Mouse (Mus musculus) adrenal gland, adult 2 months (tissue): ENCODE results near the gene Flt3l. TPM values are rescaled to one million over a fixed set of nuclear protein-coding genes. Genes with fewer than 3 reads are reported as not detected.
"Not testable (repeated sequence)": the region's sequence is repeated elsewhere in the genome, so short reads cannot be mapped to it uniquely, and the experiment has no call there.

Experiments
- DNase-seq: peaks from one replicate; pipeline ENCODE4 v3.0.0; 2021
- polyA plus RNA-seq: library from polyadenylated mRNA; depleted of rRNA; stranded (reverse); fragments of >200 nt; gene quantifications from 2 replicates; pipeline ENCODE4 v1.2.3, GENCODE M21; 2012
- total RNA-seq, 2 experiments: library from RNA; stranded (reverse); gene quantifications; 2 replicates each; pipeline ENCODE4 v1.2.3; 2021

Flt3l gene
- total and polyA plus RNA-seq, 3 experiments, result 20.5 to 122 (median 25.3) TPM

DNA sequence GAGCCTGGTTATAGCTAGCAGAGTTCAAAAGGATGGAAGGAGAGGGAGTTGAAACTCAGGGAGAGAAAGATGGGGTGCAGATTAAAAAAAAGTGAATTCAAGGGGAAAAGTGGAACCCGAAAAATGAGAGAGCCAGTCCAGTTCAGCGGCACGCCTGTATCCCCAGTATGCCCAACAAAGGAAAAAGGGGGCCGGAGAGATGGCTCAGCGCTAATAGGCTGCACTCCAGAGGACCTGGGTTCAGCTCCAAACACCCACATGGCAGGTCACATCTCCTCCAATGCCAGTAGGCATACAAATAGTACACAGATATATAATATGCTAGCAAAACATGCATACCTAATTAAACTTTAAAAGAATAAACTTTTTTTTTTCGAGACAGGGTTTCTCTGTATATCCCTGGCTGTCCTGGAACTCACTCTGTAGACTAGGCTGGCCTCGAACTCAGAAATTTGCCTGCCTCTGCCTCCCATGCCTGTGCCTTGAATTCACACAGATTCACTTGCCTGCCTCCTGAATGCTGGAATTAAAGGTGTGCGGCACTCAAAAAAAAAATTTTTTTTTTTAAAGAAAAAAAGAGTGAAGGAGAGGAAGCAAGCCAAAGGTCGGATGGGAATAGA is 26.9 kb upstream of the Flt3l start:
- DNase-seq, result no peak

DNA sequence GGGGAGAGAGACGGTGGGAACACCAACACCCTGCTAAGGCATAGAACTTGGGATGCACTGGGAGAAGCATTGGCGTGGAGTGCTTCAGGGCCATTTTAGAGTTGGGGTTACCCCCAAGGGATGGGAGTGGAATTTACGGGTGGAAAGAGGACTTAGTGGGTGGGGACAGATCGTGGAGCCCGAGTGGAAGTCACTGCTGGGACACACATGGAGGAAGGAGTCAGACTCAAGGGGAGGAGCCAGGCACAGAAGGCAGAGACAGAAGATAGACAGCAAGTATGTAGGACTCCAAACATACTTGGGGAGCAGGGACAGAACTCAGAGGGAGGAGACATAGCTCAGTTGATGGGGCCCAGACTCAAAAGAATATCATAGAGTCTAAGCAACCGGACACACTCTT is 26.3 kb upstream of the Flt3l start:
- no peak for DNase-seq

DNA sequence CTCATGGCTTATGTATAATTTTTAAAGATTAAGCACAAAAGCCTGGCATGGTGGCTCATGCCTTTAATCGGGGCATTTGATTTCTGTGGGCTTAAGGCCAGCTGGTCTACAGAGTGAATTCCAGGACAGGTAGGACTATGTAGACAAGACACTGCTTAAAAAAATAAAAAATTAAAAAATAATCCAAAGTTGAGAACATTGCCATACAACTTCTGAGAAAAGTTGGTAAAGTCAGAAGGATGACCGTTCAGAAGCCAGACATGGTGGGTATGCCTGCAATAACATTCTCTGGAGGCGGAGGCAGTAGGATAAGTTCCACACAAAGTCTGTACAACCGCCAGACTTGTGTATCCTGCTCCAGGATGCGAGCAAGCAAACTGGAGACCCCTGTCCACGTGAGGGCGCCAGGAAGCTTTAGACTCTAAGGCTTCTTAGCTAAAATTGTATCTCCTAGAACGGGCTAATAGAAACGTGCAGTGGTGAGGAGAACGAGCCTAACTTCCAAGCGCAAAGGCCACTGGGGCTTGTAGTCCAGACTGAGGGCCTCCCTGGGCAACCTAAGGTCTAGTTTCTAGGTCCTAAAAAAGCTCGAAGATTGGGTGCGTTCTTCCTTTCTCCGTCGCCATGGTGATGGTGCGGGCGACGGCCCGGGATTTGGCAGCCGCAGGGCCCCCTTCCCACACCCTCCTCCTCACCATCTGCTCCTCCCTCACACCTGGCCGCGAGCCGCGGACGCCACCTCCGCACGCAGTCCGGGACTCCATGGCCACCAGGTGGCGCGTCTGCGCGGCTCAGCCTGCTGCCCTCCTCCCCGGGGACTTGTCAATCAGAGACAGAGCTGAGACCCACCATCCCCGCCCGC is 25.6 kb upstream of the Flt3l start:
- DNase-seq, result peak; percentile 90

DNA sequence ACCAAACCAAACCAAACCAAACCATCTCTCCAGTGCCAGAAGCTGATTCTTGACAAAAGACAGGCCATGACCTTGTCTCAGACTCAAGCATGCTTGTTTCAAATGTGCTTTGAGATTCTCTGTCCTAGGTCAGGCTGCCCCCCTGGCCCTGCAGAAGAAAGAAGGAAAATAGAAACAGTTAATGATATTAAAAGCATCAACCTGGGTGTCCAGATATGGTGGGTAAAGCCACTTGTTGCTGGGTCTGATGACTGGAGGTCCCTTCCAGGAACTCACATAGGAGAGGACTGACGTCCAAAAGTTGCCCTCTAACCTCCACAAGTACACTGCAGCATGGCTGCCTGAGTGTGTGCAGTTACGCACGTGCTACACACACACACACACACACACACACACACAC is 24.6 kb upstream of the Flt3l start:
- DNase-seq, result no peak

DNA sequence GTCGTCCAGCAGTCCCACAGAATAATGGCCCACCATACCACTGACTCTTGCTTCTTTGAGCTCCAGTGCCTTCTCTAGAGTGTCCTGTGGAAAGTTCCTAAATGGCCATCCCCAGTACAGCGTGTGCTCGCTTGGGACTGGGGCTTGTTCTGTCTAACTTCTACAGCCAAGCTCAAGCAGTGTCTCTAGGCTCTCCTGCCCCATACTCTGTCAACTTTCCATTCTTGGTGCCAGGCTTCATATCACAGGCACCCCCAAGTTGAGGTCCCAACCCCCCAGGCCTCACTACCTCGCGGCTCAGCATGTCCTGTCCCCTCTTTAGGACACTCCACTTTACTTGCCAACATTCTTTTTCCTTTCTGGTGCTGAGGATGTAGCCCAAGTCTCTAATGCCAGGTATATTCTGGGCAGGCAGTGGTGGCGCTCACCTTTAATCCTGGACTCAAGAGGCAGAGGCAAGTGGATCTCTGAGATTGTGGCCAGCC is 24.1 kb upstream of the Flt3l start:
- no peak for DNase-seq

DNA sequence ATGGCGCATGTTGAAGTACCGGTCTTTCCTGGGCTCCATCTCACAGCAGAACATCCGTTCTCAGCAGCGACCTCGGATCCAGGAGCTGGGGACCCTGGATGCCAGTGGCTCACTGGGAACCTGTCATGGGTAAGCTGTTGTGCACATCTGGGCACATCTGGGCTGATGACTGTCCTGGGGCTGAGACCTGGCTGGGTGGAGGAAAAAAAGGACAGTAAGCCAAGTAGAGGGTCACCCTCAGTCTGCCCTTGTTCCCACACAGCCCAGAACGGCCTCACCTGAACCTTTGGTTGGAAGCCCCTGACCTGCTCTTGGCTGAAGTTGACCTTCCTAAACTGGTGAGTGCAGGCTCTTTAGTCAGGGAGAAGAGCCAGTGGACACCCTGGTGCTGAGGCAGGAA is 22.8 kb upstream of the Flt3l start:
- DNase-seq, result no peak

DNA sequence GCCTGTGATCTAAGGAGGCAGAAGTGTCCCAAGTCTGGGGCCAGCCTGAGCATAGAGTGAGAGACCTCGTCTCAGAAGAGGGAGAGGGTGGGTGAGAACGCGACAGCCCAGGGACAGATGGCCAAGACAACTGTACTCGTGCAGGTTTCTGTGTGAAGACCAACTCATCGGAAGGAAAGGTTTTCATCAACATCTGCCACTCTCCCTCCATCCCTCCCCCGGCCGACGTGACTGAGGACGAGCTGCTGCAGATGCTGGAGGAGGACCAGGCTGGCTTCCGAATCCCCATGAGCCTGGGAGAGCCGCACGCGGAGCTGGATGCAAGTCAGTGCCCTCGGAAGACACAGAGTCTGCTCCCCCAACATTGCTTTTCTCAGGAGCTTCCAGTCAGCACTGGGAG is 21.2 kb upstream of the Flt3l start:
- no peak for DNase-seq

DNA sequence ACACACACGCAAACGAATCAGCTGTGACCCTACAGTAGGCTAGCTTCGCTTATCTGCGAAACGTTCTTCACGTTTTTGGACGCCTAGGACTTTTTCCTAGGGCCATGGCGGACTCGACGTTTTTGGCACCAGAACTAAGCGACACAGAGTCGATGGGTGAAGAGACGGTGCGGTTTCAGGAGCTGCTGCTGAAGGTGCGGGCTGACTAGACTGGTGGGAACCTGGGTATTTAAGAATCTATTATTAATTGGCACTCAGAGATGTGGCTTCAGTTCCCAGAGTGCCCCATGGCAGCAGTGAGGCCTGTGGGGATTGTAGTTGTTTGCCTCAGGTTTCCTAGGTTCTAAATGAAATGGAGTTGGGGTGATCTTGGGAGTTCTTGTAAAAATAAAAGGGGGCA is 20.0 kb upstream of the Flt3l start:
- no peak for DNase-seq

DNA sequence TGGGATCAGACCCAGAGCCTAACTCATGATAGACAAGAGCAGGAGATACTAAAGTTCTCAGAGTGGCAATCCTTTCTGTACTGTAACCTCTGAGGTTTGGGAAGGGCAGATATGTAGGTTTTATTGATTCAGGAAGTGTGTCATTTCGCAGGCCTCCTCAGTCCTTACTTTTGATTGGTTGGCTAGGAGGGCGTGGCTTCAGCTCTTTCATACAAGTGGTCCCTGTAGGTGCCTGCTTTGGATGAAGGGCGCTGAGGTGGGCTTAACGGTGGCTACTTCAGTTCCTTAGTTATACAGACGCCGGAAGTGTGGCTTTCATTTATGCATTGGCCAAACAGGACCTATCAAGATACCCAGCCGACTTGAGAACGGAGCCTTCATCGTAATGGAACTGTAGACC is 19.4 kb upstream of the Flt3l start:
- DNase-seq, result no peak

DNA sequence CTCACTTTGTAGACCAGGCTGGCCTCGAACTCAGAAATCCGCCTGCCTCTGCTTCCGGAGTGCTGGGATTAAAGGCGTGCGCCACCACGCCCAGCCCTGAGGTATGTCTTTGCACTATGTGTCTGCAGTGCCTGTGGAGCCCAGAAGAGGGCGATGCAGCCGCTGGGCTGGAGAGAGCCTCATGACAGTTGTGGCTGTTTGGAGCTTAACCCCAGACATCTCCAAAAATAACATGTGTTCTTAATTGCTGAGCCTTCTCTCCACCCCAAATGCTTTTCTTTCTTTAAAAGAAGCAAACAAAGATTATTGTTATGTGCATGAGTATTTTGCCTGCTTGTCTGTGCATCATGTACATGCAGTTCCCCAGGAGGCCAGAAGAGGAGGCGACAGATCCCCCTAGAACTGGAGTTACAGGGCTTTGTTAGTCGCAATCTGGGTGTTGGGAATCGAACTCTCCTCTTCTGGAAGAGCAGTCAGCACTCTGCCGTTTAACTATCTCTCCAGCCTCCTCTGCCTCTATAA is 18.8 kb upstream of the Flt3l start:
- DNase-seq, result peak; percentile 48

DNA sequence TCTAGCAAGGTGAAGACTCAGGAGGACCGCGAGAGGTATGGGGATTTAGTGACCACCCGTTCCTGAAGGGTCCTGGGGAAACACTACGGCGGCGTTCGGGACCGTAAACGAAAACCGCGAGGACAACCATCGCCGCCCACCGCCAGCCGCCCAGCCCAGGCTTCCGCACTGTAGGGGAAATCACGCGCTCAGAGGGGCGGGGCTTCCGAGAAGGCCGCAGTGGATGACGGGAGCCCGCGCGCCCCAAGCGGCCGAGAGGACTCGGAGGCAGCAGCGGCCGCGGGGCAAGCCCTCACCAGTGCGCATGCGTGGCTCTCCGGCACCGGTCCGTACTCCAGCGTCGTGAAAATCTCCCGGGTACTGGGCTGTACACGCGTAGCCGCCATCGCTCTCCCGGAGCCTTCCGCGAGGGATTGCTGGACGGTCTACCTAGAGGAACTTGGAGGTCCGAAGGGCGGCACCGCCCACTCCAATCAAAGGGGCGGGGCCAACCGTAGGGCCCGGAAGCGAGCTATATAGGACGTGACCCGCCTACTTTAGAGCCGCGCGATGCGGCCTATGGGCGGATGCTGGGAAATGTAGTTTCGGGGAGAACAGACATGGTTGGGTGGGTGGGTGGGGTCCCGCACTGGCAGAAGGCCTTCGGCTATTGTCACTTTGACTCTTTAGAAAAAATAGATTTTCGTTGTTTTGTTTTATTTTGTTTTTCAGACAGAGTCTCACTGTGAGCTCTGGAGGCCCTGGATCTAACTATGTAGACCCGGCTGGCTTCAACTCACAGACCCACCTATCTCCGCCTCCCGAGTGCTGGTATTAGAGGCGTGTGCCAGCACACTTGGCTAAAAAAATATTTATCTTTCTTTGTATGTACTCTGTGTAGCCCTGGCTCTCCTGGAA is 18.1 kb upstream of the Flt3l start, which contains the start of the genes Pih1d1 and Aldh16a1:
Pih1d1 (plus strand) TSS at position 208 of the 897 bp plus-strand sequence.
Aldh16a1 (minus strand) TSS at position 489 of the 897 bp plus-strand sequence.
- DNase-seq, result peak; percentile 97

DNA sequence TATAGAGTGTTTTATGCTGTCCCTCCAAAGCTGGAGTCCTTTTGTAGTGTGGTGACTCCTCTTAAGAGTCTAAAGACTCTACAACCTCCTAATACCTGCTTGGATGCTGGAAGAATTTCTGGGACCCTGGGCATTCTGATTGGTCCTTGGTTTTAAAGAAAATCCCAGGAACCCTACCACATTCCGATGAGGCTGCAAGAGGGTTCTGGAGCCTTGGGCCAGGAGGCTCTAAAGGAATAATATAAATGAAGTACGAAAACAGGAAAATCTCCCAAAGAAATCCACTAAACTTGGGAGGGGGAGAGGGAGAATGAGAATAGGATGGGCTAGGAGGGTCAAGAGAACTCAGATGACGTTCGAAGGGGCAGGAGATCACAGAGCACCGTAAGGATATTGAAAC is 17.4 kb upstream of the Flt3l start:
- DNase-seq, result no peak

DNA sequence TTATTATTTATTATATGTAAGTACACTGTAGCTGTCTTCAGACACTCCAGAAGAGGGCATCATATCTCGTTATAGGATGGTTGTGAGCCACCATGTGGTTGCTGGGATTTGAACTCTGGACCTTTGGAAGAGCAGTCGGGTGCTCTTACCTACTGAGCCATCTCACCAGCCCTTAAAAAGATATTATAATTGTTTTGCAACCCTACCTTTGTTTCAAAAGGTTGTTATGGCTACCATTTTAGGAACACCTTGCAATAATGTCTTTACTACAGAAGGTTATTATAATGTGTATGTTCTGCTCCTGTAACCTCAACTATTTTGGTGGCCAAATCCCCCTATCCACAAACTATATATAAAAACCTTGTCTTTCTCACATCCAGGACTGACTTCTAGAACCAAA is 16.8 kb upstream of the Flt3l start:
- DNase-seq, result not testable (repeated sequence)

DNA sequence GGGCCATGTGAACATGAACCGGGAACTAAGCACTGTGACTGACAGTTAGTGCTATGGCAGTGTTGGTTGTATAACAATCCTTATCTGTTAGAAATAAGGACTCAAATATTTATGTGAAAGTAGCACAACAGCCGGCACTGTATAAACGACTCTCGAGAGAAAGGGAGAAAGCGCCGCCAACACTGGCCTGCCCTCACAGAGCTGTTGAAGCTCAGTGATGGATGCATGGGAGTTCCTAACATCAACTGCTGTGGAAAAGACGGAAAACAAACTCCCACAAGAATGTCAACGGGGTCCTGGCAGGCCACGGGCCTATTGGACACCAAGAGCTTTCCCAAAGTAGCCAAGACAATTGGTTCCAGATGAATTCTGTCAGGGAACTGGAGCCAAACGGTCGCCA is 15.1 kb upstream of the Flt3l start:
- no peak for DNase-seq

DNA sequence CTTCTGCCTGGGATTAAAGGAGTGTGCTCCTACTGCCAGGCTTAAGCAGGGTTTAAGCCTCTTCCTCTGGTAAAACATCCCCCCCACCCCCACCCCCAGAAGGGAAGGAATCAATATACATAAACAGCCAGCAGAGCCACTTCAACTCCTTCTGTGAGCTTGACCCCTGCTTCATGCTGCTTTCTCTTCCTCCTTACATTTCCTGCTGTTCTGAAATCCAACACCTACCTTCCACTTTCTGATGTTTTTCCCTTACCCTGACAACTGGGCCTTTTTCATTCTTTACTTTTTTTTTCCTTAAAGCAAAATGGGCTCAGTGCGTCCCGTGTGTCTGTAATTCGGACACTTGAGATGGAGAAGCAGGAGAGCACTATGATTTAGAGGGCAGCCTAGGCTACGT is 14.1 kb upstream of the Flt3l start:
- DNase-seq, result no peak

DNA sequence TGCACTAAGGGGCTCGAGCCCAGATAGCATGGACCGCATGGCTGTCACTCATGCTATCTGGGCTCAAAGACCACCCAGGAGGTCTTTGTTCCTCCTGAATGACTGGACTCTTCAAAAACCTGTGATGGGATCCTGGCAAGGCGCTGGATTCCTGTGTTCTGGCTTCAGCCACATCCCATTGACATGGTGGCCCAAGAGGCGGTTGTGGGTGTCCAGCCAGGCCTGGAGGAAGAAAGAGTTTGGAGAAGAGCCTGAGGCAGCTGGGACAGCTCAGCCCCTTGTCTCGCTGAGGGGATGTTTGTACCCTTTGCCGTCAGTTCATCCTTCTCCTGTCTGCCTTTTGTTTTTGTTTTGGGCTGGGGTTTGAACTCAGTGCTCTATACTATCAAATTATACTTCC is 13.3 kb upstream of the Flt3l start:
- no peak for DNase-seq

DNA sequence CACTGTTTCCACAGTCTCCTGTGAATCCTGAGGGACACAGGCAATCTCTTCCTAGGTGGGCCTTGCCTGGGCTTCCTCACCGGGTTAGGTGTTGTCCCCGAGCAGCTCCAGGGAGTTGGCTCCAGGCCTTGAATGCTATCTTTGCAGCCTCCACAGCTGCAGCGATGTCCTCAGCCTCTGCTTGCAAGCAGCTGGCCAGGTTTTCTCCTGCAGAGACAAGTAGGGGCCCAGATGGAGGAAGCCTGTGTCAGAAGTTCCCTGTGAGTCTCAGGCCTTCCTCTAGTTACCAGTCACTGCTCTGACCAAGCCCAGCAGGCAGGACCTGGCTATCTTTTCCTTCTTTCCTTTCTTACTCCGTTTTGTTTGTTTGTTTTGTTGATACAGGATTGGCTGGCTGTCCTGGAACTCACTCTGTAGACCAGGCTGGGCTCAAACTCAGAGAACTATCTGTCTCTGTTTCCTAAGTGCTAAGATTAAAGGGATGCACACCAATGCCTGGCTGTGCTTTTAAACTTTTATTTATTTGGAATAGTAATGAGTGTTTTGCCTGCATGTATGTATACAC is 12.4 kb upstream of the Flt3l start:
- no peak for DNase-seq

DNA sequence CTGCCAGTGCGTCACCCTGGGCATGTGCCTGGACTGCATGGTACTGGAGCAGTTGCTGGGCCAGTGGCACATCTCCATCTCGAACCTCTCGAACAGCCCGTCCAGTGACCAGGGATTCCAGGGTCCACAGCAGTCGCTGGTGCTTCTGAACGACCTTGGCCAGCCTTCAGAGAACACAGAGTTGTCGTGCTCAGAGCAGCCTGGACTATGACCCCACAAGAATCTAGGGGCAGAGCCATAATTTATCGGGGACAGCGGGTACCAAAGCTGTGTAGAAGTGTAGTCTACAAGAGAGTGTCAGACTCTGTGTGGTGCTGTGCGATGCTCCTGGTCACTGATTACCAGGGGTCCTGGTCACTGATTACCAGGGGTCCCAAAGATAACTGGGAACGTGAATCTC is 11.7 kb upstream of the Flt3l start:
- no peak for DNase-seq

DNA sequence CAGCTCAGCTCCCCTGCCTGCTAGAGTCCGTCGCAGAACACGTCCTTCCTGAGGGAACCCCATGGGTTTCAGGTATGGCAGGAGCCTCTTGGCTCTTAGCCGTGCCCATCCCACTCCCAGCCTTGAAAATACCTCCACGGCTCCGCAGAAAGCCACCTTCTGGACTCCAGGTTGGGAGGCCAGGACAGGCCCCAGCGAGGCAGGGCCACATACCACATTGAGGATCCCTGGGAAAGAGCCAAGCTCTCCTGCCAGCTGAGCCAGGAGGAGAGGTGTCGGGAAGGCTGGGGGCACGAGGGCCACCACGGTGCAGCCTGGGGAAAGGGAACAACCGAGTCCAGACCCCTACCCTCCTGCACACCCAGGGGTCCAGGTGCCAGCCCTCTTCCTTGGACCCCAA is 11.0 kb upstream of the Flt3l start:
- no peak for DNase-seq

DNA sequence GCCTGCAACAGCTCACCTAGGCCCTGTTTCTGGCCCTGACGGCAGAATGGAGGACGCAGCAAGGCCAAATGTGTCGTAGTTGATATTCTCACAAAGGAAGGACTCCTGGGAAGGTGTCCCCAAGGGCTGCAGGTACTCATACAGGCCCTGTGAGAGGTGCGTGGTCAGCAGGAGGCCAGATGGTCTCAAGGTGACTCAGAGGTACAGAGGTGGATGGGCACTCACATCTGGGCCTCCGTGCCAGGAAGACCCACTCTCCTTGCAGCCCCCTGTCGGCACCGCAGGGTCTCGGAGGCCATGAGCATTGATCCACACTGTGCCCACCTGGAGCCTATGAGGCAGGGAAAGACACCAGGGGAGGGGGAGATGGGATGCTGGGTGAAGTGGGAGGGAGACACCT is 9.2 kb upstream of the Flt3l start:
- no peak for DNase-seq

DNA sequence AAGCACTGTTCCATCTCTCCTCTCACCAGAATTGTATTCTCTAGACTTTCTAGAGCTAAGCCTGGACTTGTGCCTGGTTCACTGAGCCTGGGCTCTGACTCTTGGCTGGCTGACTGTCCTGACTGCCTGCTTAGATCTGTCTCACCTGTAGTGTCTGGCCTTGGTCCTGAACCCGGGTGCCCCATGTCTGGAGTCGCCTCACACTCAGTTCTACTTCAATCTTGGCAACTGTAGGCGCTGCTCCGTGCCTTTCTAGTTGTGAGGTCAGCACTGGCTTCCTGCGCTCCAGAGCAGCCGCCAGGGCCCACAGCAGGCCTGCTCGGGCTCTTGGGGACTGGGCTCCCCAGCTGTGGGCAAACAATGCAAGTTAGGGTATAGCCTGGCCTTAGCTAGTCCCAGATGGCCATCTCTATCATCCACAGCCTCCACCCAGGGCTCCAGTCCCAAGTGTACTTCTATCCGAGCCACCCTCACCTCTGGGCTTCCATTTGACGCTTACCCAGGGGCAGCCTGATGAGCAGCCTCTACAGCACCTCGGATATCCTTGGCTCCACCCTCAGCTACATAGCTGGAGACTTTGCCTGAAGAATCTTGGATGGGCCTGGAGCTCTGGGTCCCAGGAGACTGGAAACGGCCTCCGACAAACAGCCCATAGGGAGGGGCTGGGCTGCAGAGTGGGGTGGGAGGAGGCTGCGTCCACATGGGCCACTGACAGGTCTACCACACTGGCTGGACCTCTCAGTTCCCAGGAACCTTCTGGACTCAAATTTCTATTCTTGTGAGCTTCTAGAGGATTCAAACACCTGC is 8.3 kb upstream of the Flt3l start:
- no peak for DNase-seq
